8 mouse cellular contexts compared by ENCODE assay signal in genomic region chr17:21566728-21567349, GRCm38 (mm10). TPM values are rescaled to one million over a fixed set of nuclear protein-coding genes. Genes with fewer than 3 reads are reported as not detected.
A peak's percentile ranks its signal among the peaks of the same experiment; 100 is the strongest.
DNase-seq lines count a peak whose midpoint lies in the region; ATAC-seq lines count a peak whose summit lies in the region.

TSS of gene Zfp948 (plus strand) at chr17:21567008.

- H3K4me3 ChIP-seq in hindbrain, embryonic 12.5 days = peak within 1 kb of the TSS; percentile 51

- H3K27ac ChIP-seq in hindbrain, embryonic 12.5 days = peak within 1 kb of the TSS; percentile 89

- H3K4me1 ChIP-seq in hindbrain, embryonic 12.5 days = peaks cover 9% of the 10 kb centered on the region

- H3K36me3 ChIP-seq in hindbrain, embryonic 12.5 days = no peaks in the 10 kb centered on the region

- WGBS in hindbrain, embryonic 12.5 days = 1% methylated on average over 29 of the region's 29 CpGs

- no peaks in the 10 kb centered on the region for H3K9me3 ChIP-seq in hindbrain, embryonic 12.5 days (replicated peaks)

- H3K4me2 ChIP-seq in hindbrain, embryonic 12.5 days (replicated peaks) = peak within 1 kb of the TSS; percentile 58

- H3K27me3 ChIP-seq in hindbrain, embryonic 12.5 days = no peaks in the 10 kb centered on the region

- DNase-seq in T-cell, adult 2 months (ENCODE audit: low spot score) = peak; percentile 40
- DNase-seq in cerebellum, postnatal 25 days = peak; percentile 80 to 83
- peak; percentile 63 to 70 for DNase-seq in frontal cortex, postnatal 14 days (ENCODE audit: low spot score in 2 of 2)
- peak; percentile 70 to 87 for DNase-seq in layer of hippocampus, postnatal 14 days (ENCODE audit: low spot score in 2 of 2)
- DNase-seq in lung, postnatal 10 days = peak; percentile 96
- peak; percentile 75 for DNase-seq in ovary, postnatal 36 days (ENCODE audit: low spot score)
- DNase-seq in thymus, postnatal 14 days = peak; percentile 42

- peak; percentile 95 for ATAC-seq in hindbrain, embryonic 12.5 days (ENCODE audit: low FRiP score)

- peak within 1 kb of the TSS; percentile 65 for H3K9ac ChIP-seq in hindbrain, embryonic 12.5 days

RNA-seq across cellular contexts. Expression of gene Zfp948, which starts in this region (rescaled TPM):
- 15.7 and 17.1 TPM in 2 replicates for polyA plus RNA-seq in hindbrain, embryonic 12.5 days (2016; fragmentation: Nextera tagmentation; extraction: Ambion mirVana)
- total RNA-seq in layer of hippocampus, postnatal 14 days (2021) = 10 to 100 TPM; 12.9 to 13.4 TPM

Comparison
In these comparisons a context has a peak if more than half of its experiments do, and no peak if none do; other contexts are left out.
1. Peak in every context shown above with its lines: DNase-seq, ATAC-seq, H3K4me3 ChIP-seq and H3K27ac ChIP-seq.
2. DNase-seq: peak in every context shown above with its lines; median percentile 96 in lung, postnatal 10 days; 82 in cerebellum, postnatal 25 days; 78 in layer of hippocampus, postnatal 14 days; 75 in ovary, postnatal 36 days; 66 in frontal cortex, postnatal 14 days; 42 in thymus, postnatal 14 days; 40 in T-cell, adult 2 months.